Mouse (Mus musculus): ENCODE data around the gene Zfp773.

DNA sequence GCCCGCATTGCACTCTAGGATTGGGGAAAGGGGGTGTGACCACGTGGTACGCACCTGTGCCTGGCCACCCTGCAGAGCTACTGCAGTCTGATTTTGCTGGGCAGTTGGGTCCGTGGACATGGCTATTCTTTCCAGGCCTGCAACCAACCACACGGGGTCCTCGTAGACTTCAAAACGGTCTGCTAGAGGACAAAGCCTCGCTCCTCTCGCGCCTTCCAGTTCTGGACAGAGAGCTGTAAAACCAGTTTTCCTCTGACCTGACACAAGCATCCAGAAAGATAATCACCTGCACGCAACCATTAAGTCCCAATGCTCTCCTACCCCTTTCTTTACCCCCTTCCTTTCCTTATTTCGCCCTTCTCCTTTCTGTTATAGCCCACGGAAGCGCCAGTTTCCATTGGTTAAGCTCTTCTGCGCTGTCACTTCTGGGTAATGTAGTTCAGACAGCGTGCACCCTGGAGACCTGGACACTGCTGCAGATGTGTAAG is at the start of gene Zfp773:
- no peak for TF ChIP-seq POLR2A (IDR thresholded peaks at IDR 0.05; ENCODE audit: low read depth, low read length)
- peak; percentile 57 for TF ChIP-seq CTCF (conservative IDR thresholded peaks at IDR 0.05; ENCODE audit: insufficient read depth, insufficient read length, low read depth, low read length)
